Mouse (Mus musculus) heart, postnatal 0 days (tissue): ENCODE results near the gene Clip3. TPM values are rescaled to one million over a fixed set of nuclear protein-coding genes. Genes with fewer than 3 reads are reported as not detected.
A peak's percentile ranks its signal among the peaks of the same experiment; 100 is the strongest.

ENCODE experiments used
- ATAC-seq: fragments of 200-750 bp; cut with Nextera tagmentation; 2 replicates; pipeline ENCODE4 v1.8.0; 2017; ENCODE audit warnings: low read depth, moderate number of reproducible peaks, moderate library complexity; ENCODE audit not compliant: insufficient read depth
- DNase-seq: peaks from one replicate; pipeline ENCODE4 v3.0.0-alpha.2; 2016; ENCODE audit warnings: low spot score
- H3K27ac ChIP-seq: fragments of 300-500 bp; sonication (generic); 2 replicates; pipeline ENCODE4 v1.5.1; 2014; ENCODE audit warnings: low read depth, mild to moderate bottlenecking
- H3K27me3 ChIP-seq: fragments of 300-500 bp; sonication (generic); 2 replicates; pipeline ENCODE4 v1.6.1; 2014; ENCODE audit warnings: low read length, mixed read lengths; ENCODE audit not compliant: control insufficient read depth, insufficient read depth
- H3K36me3 ChIP-seq: fragments of 300-500 bp; sonication (generic); replicated peaks from 2 replicates; pipeline ENCODE4 v1.6.1; 2014; ENCODE audit warnings: low read length, mixed read lengths; ENCODE audit not compliant: control insufficient read depth, insufficient read depth
- H3K4me1 ChIP-seq: fragments of 300-500 bp; sonication (generic); 2 replicates; pipeline ENCODE4 v1.6.1; 2014; ENCODE audit warnings: antibody characterized with exemption; ENCODE audit not compliant: control insufficient read depth, insufficient read depth
- H3K4me2 ChIP-seq: fragments of 300-500 bp; sonication (generic); 2 replicates; pipeline ENCODE4 v1.6.1; 2014; ENCODE audit warnings: low read depth, mild to moderate bottlenecking, low read length, moderate library complexity
- H3K4me3 ChIP-seq: fragments of 300-500 bp; sonication (generic); 2 replicates; pipeline ENCODE4 v1.5.1; 2014; ENCODE audit warnings: low read depth, low read length
- H3K9ac ChIP-seq: fragments of 300-500 bp; sonication (generic); replicated peaks from 2 replicates; pipeline ENCODE4 v1.6.1; 2014; ENCODE audit warnings: low read depth, low read length, mixed read lengths
- H3K9me3 ChIP-seq: fragments of 300-500 bp; sonication (generic); replicated peaks from 2 replicates; pipeline ENCODE4 v1.6.1; 2016; ENCODE audit warnings: low read length; ENCODE audit not compliant: control insufficient read depth
- CTCF ChIP-seq: IDR thresholded peaks from 2 replicates; pipeline ENCODE4 v1.5.1; 2016; ENCODE audit warnings: antibody characterized with exemption, control low read depth, low read depth
- EP300 ChIP-seq: IDR thresholded peaks from 2 replicates; pipeline ENCODE4 v1.6.1; 2016; ENCODE audit warnings: antibody characterized with exemption, low read depth
- WGBS: fragments of 180-500 bp; shearing (Covaris S2); extraction: QIAGEN DNeasy Blood & Tissue Kit; methylation state at CpG from one replicate; pipeline ENCODE4 v1.1.7; 2014; 5-methylcytosine and 5-hydroxymethylcytosine counted together
- polyA plus RNA-seq: library from polyadenylated mRNA; unstranded; fragments of >200 nt; fragmentation: Nextera tagmentation; extraction: Ambion mirVana; gene quantifications from 2 replicates; pipeline ENCODE4 v1.2.1, GENCODE M21; 2015
- total RNA-seq: library from RNA; depleted of rRNA; stranded (reverse); fragments of >200 nt; gene quantifications from 2 replicates; pipeline ENCODE4 v1.2.3, GENCODE M21; 2014; ENCODE audit warnings: low replicate concordance

The Clip3 gene
- total and polyA plus RNA-seq, 2 experiments from 2014 or later: 3.1 to 22.4 TPM

DNA sequence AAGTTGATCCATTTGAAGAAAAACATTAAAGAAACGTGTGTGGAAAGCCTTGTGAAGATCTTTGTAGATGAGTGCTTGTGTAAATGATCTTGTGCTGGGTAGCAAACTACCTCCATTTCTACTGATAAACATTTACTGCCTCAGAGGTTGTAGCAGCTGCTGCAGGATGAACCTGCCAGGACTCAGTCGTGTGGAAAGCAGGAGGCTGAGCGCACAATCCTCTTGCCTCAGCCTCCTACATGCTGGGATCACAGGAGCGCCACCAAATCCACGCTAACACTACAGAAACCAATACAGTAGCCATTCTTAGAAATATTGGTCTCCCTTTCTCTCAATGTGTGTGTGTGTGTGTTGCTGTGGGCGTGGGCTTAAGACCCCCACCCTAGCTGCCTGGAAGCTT lies 3.5 kb upstream of the Clip3 start:
- 65% methylated on average over 6 of the region's 6 CpGs for WGBS
- TF ChIP-seq EP300: no peak
- TF ChIP-seq CTCF: no peak
- ATAC-seq: no peak
- H3K9ac ChIP-seq: no peak overlapping the region
- no peaks in the 10 kb centered on the region for H3K9me3 ChIP-seq
- 0 out of 2 replicates have a peak, but pooled peaks cover 6% of the 10 kb centered on the region for H3K4me1 ChIP-seq
- no peaks in the 10 kb centered on the region for H3K27me3 ChIP-seq
- H3K4me2 ChIP-seq: no peak overlapping the region
- no peaks in the 10 kb centered on the region for H3K36me3 ChIP-seq
- no peak for DNase-seq
- H3K4me3 ChIP-seq: no peak overlapping the region
- no peak overlapping the region for H3K27ac ChIP-seq

DNA sequence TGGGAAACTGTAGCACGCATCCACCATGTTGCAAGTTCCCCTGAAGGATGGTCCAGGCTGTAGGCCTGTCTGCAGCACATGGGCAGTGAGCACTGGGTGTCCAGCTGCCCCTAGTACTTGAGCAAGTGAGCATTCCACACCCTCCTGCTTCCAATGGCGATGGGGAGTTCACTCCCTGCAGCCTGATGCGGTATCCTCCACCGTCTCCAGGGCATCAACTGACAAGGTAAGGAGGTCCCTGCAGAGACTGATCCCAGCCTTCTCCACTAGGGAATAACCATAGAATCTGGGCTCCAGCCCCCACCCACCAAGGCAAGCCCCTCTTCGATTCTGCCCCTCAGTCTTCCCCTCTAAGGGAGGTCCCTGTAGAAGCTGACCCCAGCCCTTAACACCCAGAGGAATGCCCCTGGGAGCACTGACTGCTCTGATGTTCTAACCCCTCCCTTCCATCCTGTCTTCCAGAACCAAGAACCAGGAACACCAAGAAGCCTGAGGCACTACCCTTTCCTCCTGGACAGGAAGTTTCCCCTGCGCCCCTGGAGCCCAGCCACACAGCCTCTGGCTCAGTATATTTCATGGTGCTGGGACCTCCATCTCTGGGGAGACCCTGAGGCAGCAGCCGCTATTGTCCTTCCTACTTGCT lies 2.3 kb upstream of the Clip3 start:
- H3K4me2 ChIP-seq: no peak overlapping the region
- H3K27me3 ChIP-seq: no peaks in the 10 kb centered on the region
- no peaks in the 10 kb centered on the region for H3K36me3 ChIP-seq
- WGBS: 60% methylated on average over 7 of the region's 7 CpGs
- H3K9me3 ChIP-seq: no peaks in the 10 kb centered on the region
- TF ChIP-seq EP300: no peak
- no peak for TF ChIP-seq CTCF
- ATAC-seq (no peak), DNase-seq (no peak)
- 0 out of 2 replicates have a peak, but pooled peaks cover 6% of the 10 kb centered on the region for H3K4me1 ChIP-seq
- no peak overlapping the region for H3K4me3 ChIP-seq
- no peak overlapping the region for H3K9ac ChIP-seq
- H3K27ac ChIP-seq: no peak overlapping the region

DNA sequence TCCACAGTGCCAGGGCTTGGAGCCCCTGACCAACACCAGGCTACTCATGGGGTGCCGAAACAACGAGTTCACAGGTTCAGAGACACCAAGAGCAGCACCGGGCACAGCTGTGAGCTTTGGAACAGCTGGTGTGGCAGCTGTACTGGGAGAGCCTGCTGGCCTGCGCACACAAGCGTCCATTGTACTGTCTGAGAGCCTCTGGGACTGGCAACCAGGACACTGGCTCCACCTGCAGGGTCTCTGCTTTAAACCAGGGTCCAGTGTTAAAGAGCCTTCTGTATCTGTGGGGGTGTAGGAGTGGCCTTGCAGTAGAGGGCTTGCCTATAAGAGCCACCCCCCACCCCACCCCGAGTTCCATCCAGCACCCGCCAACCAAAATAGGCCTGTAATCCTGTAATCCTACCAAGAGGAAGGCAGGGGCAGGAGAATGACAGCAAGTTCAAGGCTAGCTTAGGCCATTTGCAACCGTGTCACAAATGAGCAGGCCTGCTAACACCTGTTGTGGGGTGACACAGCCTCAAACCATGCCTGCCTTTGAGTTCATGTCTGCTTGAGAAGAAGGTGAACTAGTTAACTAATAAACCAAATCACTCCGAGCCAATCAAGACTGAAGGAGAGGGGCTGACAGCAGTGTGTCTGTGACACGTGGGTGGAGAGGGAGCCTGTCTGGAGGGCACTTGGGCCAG lies 1.7 kb upstream of the Clip3 start:
- ATAC-seq (peak; percentile 40; the same call in 1 of the 2 replicates), DNase-seq (no peak)
- H3K4me1 ChIP-seq: 0 out of 2 replicates have a peak, but pooled peaks cover 6% of the 10 kb centered on the region
- no peaks in the 10 kb centered on the region for H3K36me3 ChIP-seq
- no peaks in the 10 kb centered on the region for H3K27me3 ChIP-seq
- H3K9ac ChIP-seq: no peak overlapping the region
- TF ChIP-seq CTCF: 0 out of 2 replicates have a peak, but pooled peaks have one; percentile 5
- no peak for TF ChIP-seq EP300
- H3K4me2 ChIP-seq: no peak overlapping the region
- H3K4me3 ChIP-seq: no peak overlapping the region
- no peak overlapping the region for H3K27ac ChIP-seq
- whole genome bisulfite sequencing: 56% methylated on average over 10 of the region's 10 CpGs
- H3K9me3 ChIP-seq: no peaks in the 10 kb centered on the region

DNA sequence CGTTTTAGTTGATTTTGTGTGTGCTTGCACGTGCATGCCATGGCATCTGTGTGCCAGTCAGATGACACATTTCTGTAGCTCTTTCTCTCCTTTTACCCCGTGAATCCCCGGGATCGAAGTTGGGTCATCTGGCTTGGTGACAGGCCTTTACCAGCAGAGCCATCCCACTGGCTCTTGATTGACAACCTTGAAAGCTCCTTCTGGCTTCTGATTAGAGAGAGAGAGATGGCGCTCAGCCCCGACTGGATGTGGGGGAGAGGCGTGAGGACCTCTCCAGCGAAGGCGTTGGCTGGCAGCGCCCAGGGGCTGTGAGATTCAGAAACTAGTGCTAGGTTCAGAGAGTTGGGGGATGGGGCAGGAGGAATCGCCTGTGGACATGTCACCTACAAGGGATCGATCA lies 2.3 kb downstream of the Clip3 start:
- H3K4me1 ChIP-seq: 0 out of 2 replicates have a peak, but pooled peaks cover 6% of the 10 kb centered on the region
- DNase-seq (no peak), ATAC-seq (no peak)
- no peaks in the 10 kb centered on the region for H3K36me3 ChIP-seq
- H3K9me3 ChIP-seq: no peaks in the 10 kb centered on the region
- no peak overlapping the region for H3K27ac ChIP-seq
- 48% methylated on average over 13 of the region's 13 CpGs for WGBS
- no peak overlapping the region for H3K4me3 ChIP-seq
- H3K4me2 ChIP-seq: no peak overlapping the region
- no peak overlapping the region for H3K9ac ChIP-seq
- no peaks in the 10 kb centered on the region for H3K27me3 ChIP-seq
- TF ChIP-seq EP300: no peak
- TF ChIP-seq CTCF: no peak

DNA sequence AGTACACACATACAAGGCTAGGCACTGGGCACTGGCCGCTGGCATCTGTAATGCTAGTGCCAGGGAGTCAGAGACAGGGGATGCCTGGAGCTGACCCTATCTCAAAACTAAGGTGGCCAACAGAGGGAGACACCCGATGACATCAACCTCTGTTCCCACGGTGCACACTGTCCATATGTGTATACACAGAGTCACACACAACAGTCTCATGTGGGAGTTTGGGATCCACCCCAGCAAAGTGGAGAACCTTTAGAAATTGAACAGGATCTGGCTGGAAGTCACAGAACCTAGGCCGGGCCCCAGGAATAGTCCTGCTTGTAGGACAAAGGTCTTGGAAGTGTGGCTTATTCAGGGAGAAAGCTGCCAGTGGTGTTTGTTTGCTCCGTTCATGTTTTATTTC lies 2.8 kb downstream of the Clip3 start:
- Histone ChIP-seq H3K9me3 (no peaks in the 10 kb centered on the region), H3K4me3 (no peak overlapping the region), H3K36me3 (no peaks in the 10 kb centered on the region), H3K9ac (no peak overlapping the region), H3K4me1 (0 out of 2 replicates have a peak, but pooled peaks cover 6% of the 10 kb centered on the region), H3K27me3 (no peaks in the 10 kb centered on the region), H3K27ac (no peak overlapping the region), H3K4me2 (no peak overlapping the region)
- DNase-seq: no peak
- WGBS: 75% methylated on average over 5 of the region's 5 CpGs
- TF ChIP-seq CTCF (no peak), EP300 (no peak)
- no peak for ATAC-seq
